Mouse (Mus musculus) MEL (cell line): ENCODE results near the gene Fem1a.

Experiments used
- CTCF ChIP-seq, 3 experiments: IDR thresholded peaks in 2 of 3; conservative IDR thresholded peaks in 1 of 3; 2 replicates each; pipeline ENCODE4 v1.5.1; 2011 to 2012; ENCODE audit warnings: low read length in 3 of 3, low read depth in 2 of 3, mild to moderate bottlenecking in 2 of 3, improper control_type of control experiment in 1 of 3, inconsistent platforms in 1 of 3, mixed read lengths in 1 of 3, moderate library complexity in 1 of 3; ENCODE audit not compliant: control insufficient read depth in 1 of 3, insufficient read depth in 1 of 3, poor library complexity in 1 of 3, severe bottlenecking in 1 of 3
- GATA1 ChIP-seq: IDR thresholded peaks from 2 replicates; pipeline ENCODE4 v1.6.1; 2011; ENCODE audit warnings: low read depth, low read length, improper control_type of control experiment
- POLR2A ChIP-seq, 2 experiments: IDR thresholded peaks; 2 replicates each; pipeline ENCODE4 v1.6.1; 2011 to 2012; ENCODE audit warnings: low read length in 2 of 2, mild to moderate bottlenecking in 2 of 2, control low read depth in 1 of 2, improper control_type of control experiment in 1 of 2, low read depth in 1 of 2, moderate library complexity in 1 of 2; ENCODE audit not compliant: control insufficient read depth in 1 of 2, insufficient read depth in 1 of 2, poor library complexity in 1 of 2
- SIN3A ChIP-seq: IDR thresholded peaks from 2 replicates; pipeline ENCODE4 v1.6.1; 2012; ENCODE audit warnings: low read length, improper control_type of control experiment, inconsistent platforms
- ZMIZ1 ChIP-seq: IDR thresholded peaks from 2 replicates; pipeline ENCODE4 v1.6.1; 2012; ENCODE audit warnings: low read depth, mild to moderate bottlenecking, inconsistent platforms, low read length, improper control_type of control experiment, moderate library complexity

DNA sequence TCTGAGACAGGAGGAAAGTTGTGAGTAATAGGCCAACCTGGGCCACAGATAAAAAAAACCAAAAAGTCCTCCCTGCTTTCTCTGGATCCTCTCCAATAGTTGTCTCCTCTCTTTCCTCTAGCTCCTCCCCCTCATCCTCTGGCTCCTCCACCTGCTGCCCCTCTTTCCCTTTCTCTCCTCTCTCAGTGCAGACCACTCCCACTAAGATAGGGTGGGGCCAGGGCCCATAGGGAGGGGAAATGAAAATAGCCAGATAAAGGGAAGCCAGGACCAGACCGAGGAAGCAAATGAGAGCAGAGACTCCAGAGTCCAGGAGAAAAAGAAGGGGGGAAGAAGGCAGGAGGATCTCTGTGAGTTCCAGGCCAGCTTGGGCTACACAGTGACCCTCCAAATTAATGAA, 31.7 kb upstream of the Fem1a start:
- TF ChIP-seq POLR2A (IDR thresholded peaks at IDR 0.05; ENCODE audit: control insufficient read depth in 1 of 2, insufficient read depth in 1 of 2, low read depth in 1 of 2, low read length in 2 of 2, poor library complexity in 1 of 2) (no peak), SIN3A (no peak), CTCF (IDR thresholded peaks at IDR 0.05 in 2 of 3, conservative IDR thresholded peaks at IDR 0.05 in 1 of 3; ENCODE audit: control insufficient read depth in 1 of 3, insufficient read depth in 1 of 3, low read depth in 2 of 3, low read length in 3 of 3, poor library complexity in 1 of 3, severe bottlenecking in 1 of 3) (no peak), ZMIZ1 (no peak), GATA1 (no peak)
